Mouse (Mus musculus): ENCODE measurements around the gene Phf3.

The Phf3 gene

DNA sequence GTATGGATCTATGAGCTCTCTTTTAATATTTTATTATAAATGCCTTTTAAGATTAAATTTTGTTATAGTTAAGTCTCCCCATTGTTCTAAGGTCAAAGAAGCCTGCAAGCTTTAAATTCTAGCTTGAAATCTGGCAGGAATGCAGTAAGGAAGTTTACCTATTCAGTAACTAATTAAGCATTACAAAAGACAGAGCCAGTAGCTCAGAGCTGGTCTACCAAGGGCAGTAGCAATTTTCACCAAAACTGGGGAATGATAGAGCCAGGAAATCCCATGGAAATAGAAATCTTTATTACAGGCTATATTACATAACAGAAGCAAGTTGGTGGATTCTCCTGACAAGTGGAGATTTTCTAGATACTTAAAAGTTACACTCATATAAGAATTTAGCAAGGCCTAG is 116.9 kb downstream of the Phf3 start:
- no peak for DNase-seq (ENCODE audit: low spot score)

DNA sequence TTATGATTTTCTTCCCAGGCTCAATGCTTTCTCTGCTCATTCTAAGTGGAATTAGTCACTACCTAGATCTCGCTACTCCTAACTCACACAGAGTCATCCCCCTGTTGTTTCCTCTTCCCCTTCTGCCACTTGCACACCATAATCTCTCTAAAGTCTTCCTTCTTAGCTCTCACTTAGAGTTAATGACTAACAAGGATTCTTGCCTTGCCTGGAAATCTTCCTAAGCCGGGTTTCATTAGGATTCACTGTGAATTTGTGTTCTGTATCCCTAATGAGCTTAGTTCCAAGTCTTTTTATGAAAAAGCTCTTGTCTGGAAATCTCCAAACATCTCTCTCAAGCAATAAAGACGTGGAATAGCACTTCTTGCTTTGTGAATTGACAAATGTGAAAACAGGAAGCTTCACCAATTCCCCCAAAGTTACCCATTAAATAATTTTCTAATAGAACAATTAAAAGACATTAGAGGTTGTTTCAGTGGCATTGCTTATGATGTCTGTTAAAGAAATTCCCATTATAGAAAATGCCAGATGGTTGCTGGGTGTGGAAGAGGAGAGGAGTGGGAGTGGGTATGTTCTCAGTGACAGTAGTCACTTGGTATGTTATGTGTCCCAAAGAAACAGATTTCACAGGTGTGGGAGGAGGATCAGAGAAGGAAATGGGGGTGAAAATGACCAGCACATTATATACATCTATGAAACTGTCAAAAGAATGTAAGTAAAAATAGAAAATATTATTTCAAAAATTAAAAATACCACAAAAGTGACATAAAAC is 118.1 kb downstream of the Phf3 start:
- DNase-seq (ENCODE audit: low spot score) = no peak
